Mouse (Mus musculus) Patski (cell line): ENCODE measurements around the gene Pimreg. TPM values are rescaled to one million over a fixed set of nuclear protein-coding genes. Genes with fewer than 3 reads are reported as not detected.

Experiments
- ATAC-seq: fragments of 100-300 bp; one replicate; pipeline ENCODE4 v1.8.0; 2021
- CTCF ChIA-PET: fragments of 350-600 bp; sonication (Branson Sonifier 250); formaldehyde crosslinking; loops from one replicate; lab custom pipeline; 2022; ENCODE audit warnings: inconsistent platforms; lab: Charles Lee
- POLR2A ChIA-PET: fragments of 350-600 bp; sonication (Branson Sonifier 250); formaldehyde crosslinking; loops from one replicate; lab custom pipeline; 2022; ENCODE audit warnings: antibody characterized with exemption, inconsistent platforms; lab: Charles Lee
- DNase-seq: peaks from one replicate; pipeline ENCODE4 v3.0.0-alpha.2; 2011; ENCODE audit warnings: low read depth, low spot score
- H3K27me3 ChIP-seq: fragments of 371-371 bp; one replicate; pipeline ENCODE4 v1.5.1; 2021
- CTCF ChIP-seq: fragments of 100-300 bp; IDR thresholded peaks from one replicate; pipeline ENCODE4 v1.5.1; 2021
- in situ Hi-C: fragments of 300-500 bp; cut with MboI; formaldehyde crosslinking; loops from 3 replicates; pipeline ENCODE4 v1.11.1; 2018; ENCODE audit warnings: low pct_unique_long_range_greater_than_20kb, mixed read lengths
- polyA plus RNA-seq: library from polyadenylated mRNA; unstranded; gene quantifications from one replicate; pipeline ENCODE4 v1.2.3, GENCODE M21; 2021

Gene Pimreg
- polyA plus RNA-seq, 1 experiment from 2014 or later: 35.7 TPM

DNA sequence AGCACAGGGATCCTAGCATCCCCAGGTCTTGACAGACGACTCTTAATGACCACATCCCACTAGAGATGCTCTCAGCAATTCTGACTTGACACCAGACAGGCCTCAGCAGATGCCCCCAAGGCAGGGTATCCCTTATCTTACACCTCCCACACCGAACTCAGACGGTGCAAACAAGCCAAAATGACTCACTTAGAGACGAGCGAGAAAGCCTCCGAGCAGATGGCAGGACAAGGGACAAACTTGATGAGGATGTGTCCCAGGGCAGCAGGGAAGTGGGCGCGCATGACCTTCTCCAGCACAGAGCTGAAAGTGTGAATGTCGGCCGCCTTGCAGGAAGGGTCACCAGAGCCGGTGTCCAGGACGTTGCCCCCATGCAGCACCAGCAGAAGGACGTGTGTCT is 32.4 kb downstream of the Pimreg start:
- CTCF ChIA-PET: interaction anchor here (0.6 kb wide), 1 partner anchor 73 kb away, joined by 3 read pairs; no protein-coding TSS in a partner anchor
- no peak for DNase-seq
- no peaks in the 10 kb centered on the region for H3K27me3 ChIP-seq
- POLR2A ChIA-PET: no interaction called here
- in situ Hi-C loops: loop anchor here (25.0 kb wide), 1 partner anchor 263 kb away; no protein-coding TSS in a partner anchor
- TF ChIP-seq CTCF: no peak
- ATAC-seq: no peak

DNA sequence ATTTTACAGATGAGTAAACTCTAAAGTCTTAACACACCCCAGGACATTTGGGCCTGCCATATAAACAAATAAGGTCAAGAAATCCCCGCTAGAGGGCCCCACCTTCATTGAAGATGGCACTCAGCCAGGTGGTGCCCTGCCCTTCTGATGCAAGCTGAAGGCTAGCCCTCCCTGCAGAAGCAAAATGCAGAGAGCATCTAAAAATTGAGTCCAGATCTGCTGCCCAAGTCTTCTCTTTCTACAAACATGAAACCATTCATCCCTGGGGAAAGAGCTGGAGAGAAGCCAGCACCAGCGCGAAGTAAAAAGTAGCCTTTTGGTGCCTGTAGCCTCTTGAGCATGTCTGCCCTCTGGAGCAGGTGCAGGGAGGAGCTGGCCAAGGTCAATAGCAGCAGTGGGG is 36.2 kb downstream of the Pimreg start:
- POLR2A ChIA-PET: interaction anchor here (1.3 kb wide), 1 partner anchor 19 kb away, joined by 4 read pairs; no protein-coding TSS in a partner anchor
- DNase-seq (no peak), ATAC-seq (peak; percentile 17)
- no peak for TF ChIP-seq CTCF
- in situ Hi-C loops: no loop called here
- H3K27me3 ChIP-seq: no peaks in the 10 kb centered on the region
- CTCF ChIA-PET: interaction anchor here (0.7 to 1.5 kb wide), 3 partner anchors 12 to 25 kb away, joined by 3 to 4 read pairs (median 3); no protein-coding TSS in a partner anchor

DNA sequence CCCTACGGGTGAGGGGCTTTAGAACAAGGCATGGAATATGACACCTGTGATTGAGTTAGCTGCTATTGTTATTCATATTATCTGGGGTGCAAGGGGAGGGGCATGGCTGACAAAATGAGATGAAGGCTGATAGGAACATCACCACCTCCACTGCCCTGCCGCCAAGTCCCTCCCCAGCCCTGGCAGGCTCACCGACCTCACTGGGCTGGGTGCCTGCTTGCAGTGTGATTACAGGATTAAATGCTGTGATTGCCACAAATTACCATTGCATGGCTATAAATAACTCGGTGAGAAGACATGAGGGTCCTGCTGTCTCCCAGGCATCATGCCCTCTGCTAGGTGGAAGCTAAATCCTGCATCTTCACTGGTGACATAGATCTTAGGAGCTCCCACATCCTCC is 36.8 kb downstream of the Pimreg start:
- ChIA-PET CTCF (interaction anchor here (0.7 to 1.5 kb wide), 3 partner anchors 13 to 26 kb away, joined by 3 to 4 read pairs (median 4); no protein-coding TSS in a partner anchor), POLR2A (interaction anchor here (0.9 to 1.3 kb wide), 2 partner anchors 18 to 67 kb away, joined by 4 read pairs; no protein-coding TSS in a partner anchor)
- no peaks in the 10 kb centered on the region for H3K27me3 ChIP-seq
- DNase-seq: no peak
- in situ Hi-C loops: no loop called here
- TF ChIP-seq CTCF: no peak
- no peak for ATAC-seq

DNA sequence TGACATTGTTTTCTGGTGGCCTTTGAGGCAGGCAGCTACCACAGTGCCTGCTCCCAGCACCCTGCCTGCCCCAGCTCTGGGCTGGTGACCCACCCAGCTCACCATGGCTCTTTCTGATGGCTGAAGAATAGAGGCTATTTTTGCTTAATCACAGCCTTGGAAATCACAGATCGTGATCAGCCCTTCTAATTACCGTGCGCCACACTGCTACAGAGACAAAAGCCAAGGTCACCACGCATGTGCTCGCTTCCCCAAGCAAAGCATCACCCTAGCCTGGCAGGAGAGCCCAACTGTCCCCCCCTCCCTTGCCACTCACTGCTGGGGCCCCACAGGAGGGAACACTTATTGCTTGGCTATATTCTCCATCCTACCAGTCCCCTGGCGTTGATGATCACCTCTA is 38.6 kb downstream of the Pimreg start:
- in situ Hi-C loops: loop anchor here (5.0 kb wide), 1 partner anchor 72 kb away; no protein-coding TSS in a partner anchor
- no peak for ATAC-seq
- ChIA-PET CTCF (no interaction called here), POLR2A (no interaction called here)
- no peak for DNase-seq
- no peaks in the 10 kb centered on the region for H3K27me3 ChIP-seq
- TF ChIP-seq CTCF: no peak

DNA sequence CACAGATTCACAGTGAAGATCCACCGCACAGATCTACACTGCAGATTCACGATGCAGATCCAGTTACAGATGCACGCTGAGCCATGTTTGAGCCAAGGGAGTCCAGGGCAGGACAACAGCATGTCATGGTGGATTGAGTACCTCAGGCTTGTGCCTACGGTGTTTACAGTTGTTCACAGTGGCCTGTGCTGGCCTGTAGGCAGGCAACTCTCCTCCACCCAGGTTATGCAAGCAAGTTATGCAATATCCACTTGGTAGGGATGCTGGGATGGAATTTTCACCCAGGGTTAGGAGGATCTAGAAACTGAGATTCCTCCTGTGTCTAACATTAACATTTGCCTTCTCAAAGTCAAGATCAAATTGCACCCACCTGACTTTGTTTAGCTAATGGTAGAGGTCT is 40.8 kb downstream of the Pimreg start:
- POLR2A ChIA-PET: no interaction called here
- ATAC-seq: no peak
- no peak for TF ChIP-seq CTCF

DNA sequence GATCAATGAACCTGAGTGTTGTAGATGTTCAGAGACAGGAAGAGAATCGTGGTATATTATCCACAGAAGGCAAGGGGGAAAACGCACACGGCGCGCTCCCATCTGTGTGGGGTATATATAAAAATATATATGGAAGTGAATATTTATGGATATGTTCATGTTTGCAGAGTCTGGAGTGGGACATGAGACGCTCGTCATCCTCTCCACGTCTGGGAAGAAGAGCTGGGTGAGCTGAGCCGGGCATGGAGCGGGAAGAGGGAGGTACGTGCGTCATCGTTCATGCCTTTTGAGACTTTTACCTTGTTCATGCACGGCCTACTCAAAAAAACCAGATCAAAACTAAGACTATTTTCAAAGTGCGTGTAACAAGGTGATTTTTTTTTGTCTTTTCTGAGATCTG is 42.5 kb downstream of the Pimreg start:
- in situ Hi-C loops: loop anchor here (5.0 kb wide), 1 partner anchor 68 kb away; no protein-coding TSS in a partner anchor
- CTCF ChIA-PET: interaction anchor here (0.9 to 1.5 kb wide), 3 partner anchors 11 to 61 kb away, joined by 3 read pairs; no protein-coding TSS in a partner anchor
- no peak for TF ChIP-seq CTCF
- H3K27me3 ChIP-seq: no peaks in the 10 kb centered on the region
- no peak for DNase-seq
- POLR2A ChIA-PET: no interaction called here
- ATAC-seq: no peak

More for the DNA sequence above, 40.8 kb downstream of the Pimreg start:
- CTCF ChIA-PET: no interaction called here
- in situ Hi-C loops: loop anchor here (5.0 kb wide), 1 partner anchor 70 kb away; no protein-coding TSS in a partner anchor
- no peak for DNase-seq
- no peaks in the 10 kb centered on the region for H3K27me3 ChIP-seq

DNA sequence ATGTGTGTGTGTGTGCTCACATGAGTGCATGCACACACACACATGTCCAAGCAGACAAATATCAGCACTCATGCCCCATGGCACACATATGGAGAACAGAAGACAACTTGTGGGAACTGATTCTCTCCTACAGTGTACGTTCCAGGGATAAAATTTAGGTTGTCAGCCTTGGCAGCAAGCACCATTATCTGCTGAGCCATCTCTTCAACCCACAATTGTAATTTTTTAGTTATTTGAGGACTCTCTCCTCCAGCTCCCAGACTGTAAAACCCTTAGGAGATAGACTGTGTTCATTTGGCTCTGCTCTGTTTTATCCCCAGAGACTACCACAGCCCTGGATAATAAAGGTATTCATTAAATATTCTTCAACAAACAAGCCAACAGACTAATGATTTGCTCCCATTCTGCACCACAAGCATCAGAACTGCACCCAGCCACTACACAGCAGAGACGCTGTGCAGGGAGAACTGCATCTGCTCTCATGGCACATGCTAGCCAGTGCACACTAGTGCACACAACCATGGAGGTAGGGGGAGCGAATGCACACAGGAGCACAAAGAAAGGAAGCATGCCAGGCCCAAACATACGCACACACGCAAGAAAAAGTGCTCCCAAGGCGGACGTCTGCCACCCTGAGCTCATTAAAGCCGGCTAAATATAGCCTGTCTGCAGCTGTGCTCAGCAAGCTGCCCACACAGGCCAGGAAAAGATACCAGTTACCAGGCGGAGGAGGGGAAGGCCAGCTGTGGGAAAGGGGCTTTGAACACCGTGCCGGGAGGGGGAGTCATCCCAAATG is 44.6 kb downstream of the Pimreg start:
- in situ Hi-C loops: no loop called here

DNA sequence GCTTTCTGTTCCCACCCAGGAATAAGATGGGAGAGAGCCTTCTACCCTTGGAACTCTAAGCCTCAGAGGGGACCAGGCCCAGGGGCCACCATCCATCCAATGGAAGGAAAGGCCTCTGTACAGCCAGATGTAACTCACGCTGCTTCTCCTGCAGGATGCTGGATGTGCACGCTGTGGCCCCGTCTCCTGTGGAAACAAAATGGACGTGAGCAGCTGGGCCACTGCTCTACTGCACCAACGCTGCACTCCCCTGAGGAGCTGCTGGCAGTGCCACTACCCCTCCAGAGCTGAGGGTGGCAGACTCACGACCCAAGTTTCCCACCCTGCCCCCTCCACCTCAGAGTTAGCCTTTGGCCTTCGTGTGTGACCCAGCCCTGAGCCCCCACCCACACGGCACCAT is 50.6 kb downstream of the Pimreg start:
- DNase-seq: no peak
- no peaks in the 10 kb centered on the region for H3K27me3 ChIP-seq
- POLR2A ChIA-PET: no interaction called here
- no peak for TF ChIP-seq CTCF
- no peak for ATAC-seq
- in situ Hi-C loops: no loop called here
- CTCF ChIA-PET: no interaction called here

More for the DNA sequence above, 44.6 kb downstream of the Pimreg start:
- POLR2A ChIA-PET: interaction anchor here (0.6 kb wide), 1 partner anchor 46 kb away, joined by 3 read pairs; no protein-coding TSS in a partner anchor
- ATAC-seq (no peak), DNase-seq (no peak)
- H3K27me3 ChIP-seq: no peaks in the 10 kb centered on the region
- CTCF ChIA-PET: interaction anchor here (0.8 kb wide), 1 partner anchor 36 kb away, joined by 3 read pairs; no protein-coding TSS in a partner anchor
- TF ChIP-seq CTCF: no peak

DNA sequence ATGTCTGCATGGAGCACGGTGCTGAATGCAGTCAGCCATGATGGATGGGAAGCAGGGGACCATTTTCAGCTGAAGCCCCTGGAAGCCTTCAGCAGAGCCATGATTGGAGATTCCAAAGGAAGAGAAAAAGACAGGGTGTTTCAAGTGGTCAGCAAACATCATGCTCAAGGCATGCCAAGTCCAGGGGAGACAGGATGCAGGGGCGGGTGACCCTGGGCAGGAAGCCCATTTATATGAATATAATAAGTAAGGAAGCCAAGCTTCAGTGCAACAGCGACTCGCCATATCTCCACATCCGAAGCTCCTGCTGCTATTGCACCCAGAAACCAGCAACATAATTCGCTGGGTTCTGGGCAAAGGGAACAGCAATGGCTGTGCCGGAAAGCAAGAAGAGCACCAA is 52.6 kb downstream of the Pimreg start:
- no peaks in the 10 kb centered on the region for H3K27me3 ChIP-seq
- POLR2A ChIA-PET: no interaction called here
- no peak for ATAC-seq
- in situ Hi-C loops: no loop called here
- no peak for DNase-seq
- CTCF ChIA-PET: interaction anchor here (1.3 to 1.5 kb wide), 2 partner anchors 10 to 42 kb away, joined by 3 read pairs; no protein-coding TSS in a partner anchor
- TF ChIP-seq CTCF: no peak

DNA sequence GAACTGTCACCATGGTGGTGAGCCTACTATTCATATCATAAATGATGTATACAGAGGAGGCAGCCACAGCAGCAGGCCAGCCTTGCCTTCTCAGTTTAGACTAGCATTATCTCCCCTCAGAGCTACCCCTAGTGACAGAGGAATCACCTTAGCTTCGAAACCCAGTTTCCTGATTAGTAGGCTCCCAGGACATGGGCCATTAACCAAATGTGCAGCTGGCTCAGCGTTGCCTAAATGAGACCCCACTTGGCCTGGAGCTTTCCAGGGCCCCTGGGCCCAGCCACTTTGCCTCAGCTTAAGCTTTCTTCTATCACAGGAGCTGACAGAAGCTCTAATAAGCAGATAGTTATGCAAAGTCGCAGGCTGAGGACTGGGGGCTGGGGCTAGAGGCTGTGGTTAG is 54.2 kb downstream of the Pimreg start:
- in situ Hi-C loops: no loop called here
- peak; percentile 53 for ATAC-seq
- no peaks in the 10 kb centered on the region for H3K27me3 ChIP-seq
- POLR2A ChIA-PET: interaction anchor here (1.4 to 2.0 kb wide), 3 partner anchors 15 to 46 kb away, joined by 4 to 8 read pairs (median 4); no protein-coding TSS in a partner anchor
- no peak for TF ChIP-seq CTCF
- CTCF ChIA-PET: interaction anchor here (0.9 to 2.0 kb wide), 4 partner anchors 11 to 52 kb away, joined by 3 to 8 read pairs (median 3); no protein-coding TSS in a partner anchor
- DNase-seq: peak; percentile 68

Other genes with a start within 250 kb of the Pimreg start
- 0.18 TPM for gene Aipl1, start 4.5 kb upstream of the Pimreg start, polyA plus RNA-seq
- gene Pitpnm3, start 93.7 kb downstream of the Pimreg start, polyA plus RNA-seq: 5.0 TPM
- gene Gm43951, start 164.8 kb downstream of the Pimreg start, polyA plus RNA-seq: 1.5 TPM
- gene 4933427D14Rik, start 165.4 kb downstream of the Pimreg start, polyA plus RNA-seq: 16.3 TPM
- gene Txndc17, start 165.5 kb downstream of the Pimreg start, polyA plus RNA-seq: 167 TPM
- gene Med31, start 173.6 kb downstream of the Pimreg start, polyA plus RNA-seq: 24.1 TPM
- 0.19 TPM for gene Slc13a5, start 225.2 kb downstream of the Pimreg start, polyA plus RNA-seq